Mouse (Mus musculus) small intestine, adult 2 months (tissue): ENCODE measurements around the gene Parvb.

Experiments used
- CTCF ChIP-seq: fragments of 200-500 bp; IDR thresholded peaks from 2 replicates; pipeline ENCODE4 v1.5.1; 2012; ENCODE audit warnings: low read depth, mild to moderate bottlenecking, control low read depth, inconsistent platforms, low read length, moderate library complexity, mixed read lengths; ENCODE audit not compliant: insufficient replicate concordance, insufficient read length; ENCODE audit errors: extremely low read depth
- POLR2A ChIP-seq: fragments of 200-500 bp; IDR thresholded peaks from 2 replicates; pipeline ENCODE4 v1.6.1; 2012; ENCODE audit warnings: low read depth, mild to moderate bottlenecking, control low read depth, inconsistent platforms, low read length, moderate library complexity

GRCm38 (mm10) chr15:84263573-84263972 lies 31.7 kb downstream of the Parvb start:
- TF ChIP-seq CTCF (no peak), POLR2A (no peak)
